Comparison of ENCODE assay signal across 11 mouse cellular contexts in the genomic region with DNA sequence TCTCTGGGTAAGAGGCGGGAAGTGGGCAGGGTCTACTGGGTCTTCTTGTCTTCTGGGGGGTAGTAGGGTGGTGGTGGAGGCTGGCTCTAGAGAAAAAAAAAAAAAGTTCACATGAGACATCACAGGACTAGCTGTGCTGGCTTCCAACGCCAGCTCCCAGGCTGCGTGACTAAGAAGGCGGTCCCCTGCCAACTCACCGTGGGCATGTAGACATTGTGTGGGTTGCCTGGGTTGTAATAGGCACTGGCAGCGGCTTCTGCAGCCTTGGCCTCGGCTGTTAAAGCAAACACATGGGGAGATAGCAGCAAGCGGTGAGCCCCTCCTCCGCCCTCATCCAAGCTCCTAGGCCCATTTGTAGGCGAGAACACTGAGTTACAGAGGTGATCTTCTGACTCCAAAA. TPM values are rescaled to one million over a fixed set of nuclear protein-coding genes. Genes with fewer than 3 reads are reported as not detected.
DNase-seq lines count a peak whose midpoint lies in the region; ATAC-seq lines count a peak whose summit lies in the region.
"Had no signal": no experiment of that assay in that cellular context is flagged by ENCODE, and none has a peak within 500 bp of the region (broad histone marks: within the 10 kb centered on the region; RNA-seq: fewer than 3 reads in every experiment).

No protein-coding gene starts in this region.

- H3K9me3 ChIP-seq in midbrain, embryonic 11.5 days (ENCODE audit: control insufficient read depth, low read length): no peaks in the 10 kb centered on the region
- H3K9me3 ChIP-seq in midbrain, embryonic 15.5 days: no peaks in the 10 kb centered on the region
- H3K9me3 ChIP-seq: embryonic facial prominence, embryonic 13.5 days had no signal

- no peak overlapping the region; the same call in 1 of the 2 replicates for H3K9ac ChIP-seq in midbrain, embryonic 11.5 days (ENCODE audit: low read length)
- H3K9ac ChIP-seq in midbrain, embryonic 15.5 days: no peak overlapping the region
- H3K9ac ChIP-seq: embryonic facial prominence, embryonic 13.5 days had no signal

- 74% methylated on average over 10 of the region's 10 CpGs for WGBS in midbrain, embryonic 11.5 days
- WGBS in midbrain, embryonic 15.5 days: 77% methylated on average over 10 of the region's 10 CpGs

- H3K27me3 ChIP-seq in midbrain, embryonic 11.5 days (ENCODE audit: control insufficient read depth, insufficient read depth, low read length): no peaks in the 10 kb centered on the region
- H3K27me3 ChIP-seq in midbrain, embryonic 15.5 days (replicated peaks): no peaks in the 10 kb centered on the region
- H3K27me3 ChIP-seq: embryonic facial prominence, embryonic 13.5 days had no signal

- H3K4me1 ChIP-seq in midbrain, embryonic 11.5 days (ENCODE audit: control insufficient read depth, insufficient read depth, low read length): peaks cover 18% of the 10 kb centered on the region
- peaks cover 13% of the 10 kb centered on the region for H3K4me1 ChIP-seq in midbrain, embryonic 15.5 days

- peak; percentile 52 for DNase-seq in cerebellum, adult 11 months
- no peak for DNase-seq in cerebellum, postnatal 14 days
- DNase-seq in midbrain, embryonic 11.5 days (ENCODE audit: low spot score, missing footprints): no peak
- peak; percentile 77 to 89 for DNase-seq in left cerebral cortex, adult 9 months (ENCODE audit: low spot score in 2 of 2)
- peak; percentile 86 for DNase-seq in telencephalon, adult 2 months (ENCODE audit: low read depth, low spot score)
- no peak for DNase-seq in adipocyte (ENCODE audit: low spot score)
- no peak for DNase-seq in embryo, embryonic 10.5 days (ENCODE audit: low spot score)
- DNase-seq: kidney, adult 9 months; lung, postnatal 14 days had no signal

- H3K4me3 ChIP-seq in midbrain, embryonic 11.5 days (ENCODE audit: low read depth, low read length): no peak overlapping the region
- no peak overlapping the region for H3K4me3 ChIP-seq in midbrain, embryonic 15.5 days
- H3K4me3 ChIP-seq: embryonic facial prominence, embryonic 13.5 days had no signal

- ATAC-seq in midbrain, embryonic 11.5 days (ENCODE audit: low FRiP score): no peak
- no peak for ATAC-seq in midbrain, embryonic 15.5 days (replicated peaks)

- H3K4me2 ChIP-seq in midbrain, embryonic 11.5 days: no peak overlapping the region
- no peak overlapping the region for H3K4me2 ChIP-seq in midbrain, embryonic 15.5 days
- H3K4me2 ChIP-seq: embryonic facial prominence, embryonic 13.5 days had no signal

- 0 out of 2 replicates have a peak overlapping the region, but pooled peaks have one; percentile 69 for H3K27ac ChIP-seq in midbrain, embryonic 11.5 days (ENCODE audit: low read depth, low read length)
- no peak overlapping the region for H3K27ac ChIP-seq in midbrain, embryonic 15.5 days
- H3K27ac ChIP-seq: embryonic facial prominence, embryonic 13.5 days had no signal

- H3K36me3 ChIP-seq in midbrain, embryonic 11.5 days (ENCODE audit: control insufficient read depth, insufficient read depth, low read length): peaks cover 12% of the 10 kb centered on the region
- H3K36me3 ChIP-seq in midbrain, embryonic 15.5 days (replicated peaks): peaks cover 36% of the 10 kb centered on the region

RNA-seq across cellular contexts. Expression of a gene that starts 1.8 kb away (rescaled TPM):
- 0.82 and 1.1 TPM in 2 replicates for polyA plus RNA-seq in midbrain, embryonic 11.5 days (2014; fragmentation: Nextera tagmentation; extraction: Ambion mirVana)
- polyA plus RNA-seq in midbrain, embryonic 15.5 days (2015; fragmentation: Nextera tagmentation; extraction: Ambion mirVana): 0.70 and 1.5 TPM in 2 replicates

RNA-seq across cellular contexts. Expression of a gene that starts 7.3 kb away (rescaled TPM):
- polyA plus RNA-seq in midbrain, embryonic 11.5 days (2014; fragmentation: Nextera tagmentation; extraction: Ambion mirVana): 84.9 and 86.8 TPM in 2 replicates
- 165 and 173 TPM in 2 replicates for polyA plus RNA-seq in midbrain, embryonic 15.5 days (2015; fragmentation: Nextera tagmentation; extraction: Ambion mirVana)

RNA-seq across cellular contexts. Expression of a gene that starts 47.5 kb away (rescaled TPM):
- 2.7 TPM in 2 replicates for polyA plus RNA-seq in midbrain, embryonic 11.5 days (2014; fragmentation: Nextera tagmentation; extraction: Ambion mirVana)
- 10.5 and 12.2 TPM in 2 replicates for polyA plus RNA-seq in midbrain, embryonic 15.5 days (2015; fragmentation: Nextera tagmentation; extraction: Ambion mirVana)

RNA-seq across cellular contexts. Expression of a gene that starts 49.4 kb away (rescaled TPM):
- 23.4 and 24.1 TPM in 2 replicates for polyA plus RNA-seq in midbrain, embryonic 11.5 days (2014; fragmentation: Nextera tagmentation; extraction: Ambion mirVana)
- 39.7 and 40.7 TPM in 2 replicates for polyA plus RNA-seq in midbrain, embryonic 15.5 days (2015; fragmentation: Nextera tagmentation; extraction: Ambion mirVana)

RNA-seq across cellular contexts. Expression of a gene that starts 51.4 kb away (rescaled TPM):
- polyA plus RNA-seq in midbrain, embryonic 11.5 days (2014; fragmentation: Nextera tagmentation; extraction: Ambion mirVana): 1.3 TPM in 2 replicates
- polyA plus RNA-seq in midbrain, embryonic 15.5 days (2015; fragmentation: Nextera tagmentation; extraction: Ambion mirVana): 2.7 and 3.1 TPM in 2 replicates

Comparison
In these comparisons a context has a peak if more than half of its experiments do, and no peak if none do; other contexts are left out.
1. DNase-seq: peak in cerebellum, adult 11 months (single experiment), left cerebral cortex, adult 9 months (2 of 2) and telencephalon, adult 2 months (single experiment); none in cerebellum, postnatal 14 days (0 of 2), midbrain, embryonic 11.5 days (single experiment), adipocyte (single experiment) and embryo, embryonic 10.5 days (single experiment).